Mouse (Mus musculus) intestine, embryonic 14.5 days (tissue): ENCODE data around the gene Cd27. TPM values are rescaled to one million over a fixed set of nuclear protein-coding genes. Genes with fewer than 3 reads are reported as not detected.

ENCODE experiments used
- ATAC-seq: fragments of 200-750 bp; cut with Nextera tagmentation; replicated peaks from 2 replicates; pipeline ENCODE4 v1.8.0; 2017; ENCODE audit warnings: low read depth, moderate number of reproducible peaks, moderate TSS enrichment, moderate library complexity; ENCODE audit not compliant: low FRiP score, low TSS enrichment
- DNase-seq: peaks from one replicate; pipeline ENCODE4 v3.0.0-alpha.2; 2018; ENCODE audit warnings: low spot score
- H3K27ac ChIP-seq: fragments of 300-500 bp; sonication (generic); 2 replicates; pipeline ENCODE4 v1.5.1; 2014; ENCODE audit warnings: low read depth, mild to moderate bottlenecking, control low read depth
- H3K27me3 ChIP-seq: fragments of 300-500 bp; sonication (generic); replicated peaks from 2 replicates; pipeline ENCODE4 v1.6.1; 2014; ENCODE audit warnings: low read length, control low read depth; ENCODE audit not compliant: control insufficient read depth, insufficient read depth
- H3K36me3 ChIP-seq: fragments of 300-500 bp; sonication (generic); 2 replicates; pipeline ENCODE4 v1.6.1; 2014; ENCODE audit warnings: low read length, control low read depth; ENCODE audit not compliant: control insufficient read depth, insufficient read depth
- H3K4me1 ChIP-seq: fragments of 300-500 bp; sonication (generic); replicated peaks from 2 replicates; pipeline ENCODE4 v1.6.1; 2014; ENCODE audit warnings: low read length, control low read depth, mixed read lengths; ENCODE audit not compliant: control insufficient read depth, insufficient read depth
- H3K4me2 ChIP-seq: fragments of 300-500 bp; sonication (generic); 2 replicates; pipeline ENCODE4 v1.6.1; 2014; ENCODE audit warnings: low read length
- H3K4me3 ChIP-seq: fragments of 300-500 bp; sonication (generic); 2 replicates; pipeline ENCODE4 v1.5.1; 2014; ENCODE audit warnings: low read depth, low read length, control low read depth, mixed read lengths
- H3K9ac ChIP-seq: fragments of 300-500 bp; sonication (generic); 2 replicates; pipeline ENCODE4 v1.6.1; 2014; ENCODE audit warnings: mild to moderate bottlenecking, low read length
- H3K9me3 ChIP-seq: fragments of 300-500 bp; sonication (generic); 2 replicates; pipeline ENCODE4 v1.6.1; 2016; ENCODE audit warnings: low read length, control low read depth; ENCODE audit not compliant: control insufficient read depth
- WGBS: fragments of 180-500 bp; shearing (Covaris S2); extraction: QIAGEN DNeasy Blood & Tissue Kit; methylation state at CpG from one replicate; pipeline ENCODE4 v1.1.7; 2014; 5-methylcytosine and 5-hydroxymethylcytosine counted together
- polyA plus RNA-seq: library from polyadenylated mRNA; unstranded; fragments of >200 nt; fragmentation: Nextera tagmentation; extraction: Ambion mirVana; gene quantifications from 2 replicates; pipeline ENCODE4 v1.2.1, GENCODE M21; 2014

Gene Cd27
- polyA plus RNA-seq, 1 experiment from 2014 or later, result 1.4 TPM

DNA sequence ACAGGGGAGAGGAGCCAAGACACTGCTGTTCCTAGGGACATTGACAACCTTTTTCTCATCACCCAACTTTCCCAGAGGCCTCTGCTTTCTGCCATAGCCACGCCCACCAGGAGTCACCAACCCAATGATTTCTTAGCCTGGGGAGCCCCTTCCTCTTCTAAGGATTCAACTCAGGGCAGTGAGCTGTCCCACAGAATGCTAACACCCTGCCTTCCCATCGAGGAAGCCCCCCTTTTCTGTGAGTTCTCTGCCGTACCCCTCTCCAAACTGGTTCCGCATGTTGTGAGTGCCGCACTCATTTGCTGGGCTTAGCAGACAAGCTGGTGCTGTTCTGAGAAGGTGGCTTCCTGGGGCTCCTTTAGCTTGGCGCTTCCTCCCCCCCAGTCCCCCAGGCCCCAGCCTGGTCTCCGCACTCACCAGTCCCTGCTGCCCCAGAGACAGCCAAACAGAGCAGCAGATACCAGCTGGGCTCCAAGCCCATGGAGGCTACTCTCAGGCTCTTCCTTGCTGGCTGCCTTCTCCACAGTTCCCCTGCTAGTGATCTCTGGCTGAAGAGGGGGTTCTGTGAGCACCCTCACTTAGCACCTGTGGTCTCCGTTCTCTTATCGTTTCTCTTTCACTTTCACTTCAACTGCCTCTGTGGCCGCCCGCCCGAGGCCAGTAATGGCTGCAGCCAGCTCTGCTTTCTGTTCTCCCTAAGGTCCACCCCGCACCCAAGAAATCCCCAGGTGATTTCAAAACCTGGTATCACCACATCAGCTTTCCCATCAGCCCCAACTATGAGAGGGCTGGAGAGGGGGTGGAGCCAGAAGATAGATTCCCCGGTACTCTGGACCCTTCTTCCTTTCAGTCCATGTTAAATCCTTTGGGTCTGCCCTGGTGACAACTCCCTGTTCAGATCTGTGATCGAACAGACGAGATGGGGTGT, 5.4 kb downstream of the Cd27 start, which contains the start of gene Tapbpl:
Tapbpl (minus strand) TSS at position 744 of the 928 bp plus-strand sequence.
- WGBS, result 8% methylated on average over 16 of the region's 16 CpGs
- H3K36me3 ChIP-seq, result no peaks in the 10 kb centered on the region
- H3K9me3 ChIP-seq, result no peaks in the 10 kb centered on the region
- ATAC-seq (peak; percentile 66), DNase-seq (peak; percentile 73)
- peak within 1 kb of the TSS; percentile 97 for H3K4me2 ChIP-seq
- peaks cover 8% of the 10 kb centered on the region; the same call in 1 of the 2 replicates for H3K4me1 ChIP-seq
- peak within 1 kb of the TSS; percentile 74 for H3K9ac ChIP-seq
- peak within 1 kb of the TSS; percentile 52 for H3K4me3 ChIP-seq
- H3K27ac ChIP-seq, result peak within 1 kb of the TSS; percentile 75
- H3K27me3 ChIP-seq, result no peaks in the 10 kb centered on the region

GRCm38 (mm10) chr6:125230571-125230970, 6.2 kb downstream of the Cd27 start:
- ATAC-seq, result no peak
- H3K27ac ChIP-seq, result no peak overlapping the region
- no peak overlapping the region for H3K4me3 ChIP-seq
- no peaks in the 10 kb centered on the region for H3K36me3 ChIP-seq
- H3K9me3 ChIP-seq, result no peaks in the 10 kb centered on the region
- H3K4me1 ChIP-seq, result peaks cover 8% of the 10 kb centered on the region; the same call in 1 of the 2 replicates
- no peak overlapping the region for H3K9ac ChIP-seq
- H3K4me2 ChIP-seq, result peak overlapping the region; percentile 97; the same call in 1 of the 2 replicates
- DNase-seq, result no peak
- 65% methylated on average over 9 of the region's 9 CpGs for WGBS
- H3K27me3 ChIP-seq, result no peaks in the 10 kb centered on the region

GRCm38 (mm10) chr6:125225518-125226115, 11.2 kb downstream of the Cd27 start:
- DNase-seq (no peak), ATAC-seq (no peak)
- Histone ChIP-seq H3K4me2 (no peak overlapping the region), H3K27me3 (no peaks in the 10 kb centered on the region), H3K27ac (no peak overlapping the region), H3K36me3 (no peaks in the 10 kb centered on the region), H3K4me1 (no peaks in the 10 kb centered on the region; the same call in 1 of the 2 replicates), H3K9ac (no peak overlapping the region), H3K9me3 (no peaks in the 10 kb centered on the region), H3K4me3 (no peak overlapping the region)
- WGBS, result 77% methylated on average over 5 of the region's 5 CpGs

DNA sequence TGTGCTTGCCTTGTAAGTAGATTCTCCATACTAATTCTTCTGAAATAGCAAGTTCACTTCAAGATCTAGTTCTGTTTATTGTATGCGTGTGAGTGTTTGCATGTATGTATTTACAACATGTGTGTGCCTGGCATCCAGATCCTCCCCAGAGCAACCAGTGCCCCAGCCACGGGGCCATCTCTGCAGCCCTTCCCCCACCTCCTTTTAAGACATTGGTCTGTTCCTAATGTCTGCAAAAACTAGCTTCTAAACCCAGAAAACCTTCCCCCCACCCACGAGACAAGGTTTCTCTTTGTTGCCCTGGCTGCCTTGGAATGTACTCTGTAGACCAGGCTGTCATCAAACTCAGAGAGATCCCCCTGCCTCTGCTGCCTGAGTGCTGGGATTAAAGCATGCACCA, 14.2 kb downstream of the Cd27 start:
- 77% methylated on average over 3 of the region's 3 CpGs for whole genome bisulfite sequencing
- Histone ChIP-seq H3K9ac (no peak overlapping the region), H3K4me3 (no peak overlapping the region), H3K36me3 (no peaks in the 10 kb centered on the region), H3K4me2 (no peak overlapping the region), H3K4me1 (no peaks in the 10 kb centered on the region), H3K27ac (no peak overlapping the region), H3K9me3 (no peaks in the 10 kb centered on the region), H3K27me3 (no peaks in the 10 kb centered on the region)
- ATAC-seq, result no peak
- no peak for DNase-seq

DNA sequence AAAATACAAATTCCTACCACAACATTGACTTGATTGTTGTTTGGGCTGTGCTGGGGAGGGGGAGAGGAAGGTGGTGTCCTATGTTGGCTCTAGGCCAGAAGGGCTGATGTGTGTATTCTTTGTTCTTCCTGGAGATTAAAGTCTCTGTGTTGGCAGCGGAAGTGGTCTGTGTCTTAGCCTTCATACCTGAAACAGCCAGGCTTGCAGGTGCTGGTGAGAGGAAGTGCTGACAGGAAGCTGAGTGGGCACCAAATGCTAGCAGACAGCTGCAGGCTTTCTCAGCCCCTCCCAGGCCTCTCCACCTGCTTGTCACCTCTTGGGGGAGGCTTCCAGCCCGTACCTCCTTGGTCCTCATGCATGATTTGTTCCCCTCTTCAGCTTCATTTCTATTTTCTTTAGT, 14.7 kb downstream of the Cd27 start:
- WGBS, result 49% methylated on average over 2 of the region's 2 CpGs
- H3K9me3 ChIP-seq, result no peaks in the 10 kb centered on the region
- no peak for DNase-seq
- H3K36me3 ChIP-seq, result no peaks in the 10 kb centered on the region
- no peak overlapping the region for H3K9ac ChIP-seq
- ATAC-seq, result no peak
- H3K27me3 ChIP-seq, result no peaks in the 10 kb centered on the region
- H3K4me2 ChIP-seq, result no peak overlapping the region
- H3K4me3 ChIP-seq, result no peak overlapping the region
- no peaks in the 10 kb centered on the region for H3K4me1 ChIP-seq
- H3K27ac ChIP-seq, result no peak overlapping the region

DNA sequence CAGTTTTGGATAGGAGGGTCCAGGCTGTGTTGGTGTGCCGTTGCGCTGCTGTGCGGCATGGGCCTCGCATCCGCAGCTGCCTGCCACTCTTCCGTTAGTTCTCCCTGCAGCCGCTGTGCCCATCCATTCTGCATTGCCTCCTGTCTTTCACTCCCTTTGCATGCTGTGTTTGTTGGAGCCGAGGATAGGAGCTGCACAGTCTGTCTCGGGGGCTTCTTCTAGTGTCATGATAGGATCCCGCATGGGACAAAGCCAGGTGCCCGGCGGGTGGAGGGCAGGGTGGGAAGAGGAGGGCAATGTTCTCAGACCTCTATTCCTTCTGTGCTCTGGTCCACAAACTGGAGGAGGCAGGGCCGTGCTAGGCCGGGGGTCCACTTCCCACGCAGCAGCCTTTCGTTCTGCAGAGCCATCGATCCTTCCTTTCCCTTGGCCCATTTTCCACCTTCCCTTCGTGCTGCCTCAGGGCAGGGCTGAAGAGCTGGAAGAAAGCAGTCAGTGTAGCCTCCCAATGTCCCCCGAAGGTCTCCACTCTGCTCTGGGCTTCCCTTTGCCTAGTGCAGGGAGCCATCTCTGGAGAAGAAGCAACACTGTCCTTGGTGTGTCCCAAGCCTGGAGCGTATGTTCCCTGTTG, 15.6 kb downstream of the Cd27 start:
- Histone ChIP-seq H3K27me3 (peaks cover 3% of the 10 kb centered on the region), H3K27ac (no peak overlapping the region), H3K9ac (no peak overlapping the region), H3K36me3 (no peaks in the 10 kb centered on the region), H3K4me2 (no peak overlapping the region), H3K4me3 (no peak overlapping the region), H3K9me3 (no peaks in the 10 kb centered on the region), H3K4me1 (no peaks in the 10 kb centered on the region; the same call in 1 of the 2 replicates)
- DNase-seq, result no peak
- no peak for ATAC-seq
- WGBS, result 91% methylated on average over 20 of the region's 20 CpGs

DNA sequence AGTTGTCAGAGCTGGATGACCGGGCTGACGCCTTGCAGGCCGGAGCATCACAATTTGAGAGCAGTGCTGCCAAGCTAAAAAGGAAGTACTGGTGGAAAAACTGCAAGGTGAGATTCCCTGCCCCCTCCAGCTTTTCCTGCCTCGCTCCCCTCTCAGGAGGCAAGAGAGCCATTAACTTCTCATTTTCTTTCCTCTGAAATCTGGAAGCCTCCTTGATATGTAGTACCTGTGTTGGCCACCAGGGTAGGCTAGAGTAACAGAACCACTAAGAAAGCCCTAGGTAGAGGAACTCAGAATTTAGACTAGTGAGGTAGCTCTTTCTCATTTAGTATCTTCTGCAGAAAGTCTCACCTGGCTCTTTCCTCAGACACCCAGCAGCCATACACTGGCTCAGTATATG, 17.8 kb downstream of the Cd27 start:
- WGBS, result 76% methylated on average over 4 of the region's 4 CpGs
- no peak overlapping the region for H3K27ac ChIP-seq
- no peak overlapping the region for H3K4me3 ChIP-seq
- no peaks in the 10 kb centered on the region for H3K9me3 ChIP-seq
- H3K4me1 ChIP-seq, result no peaks in the 10 kb centered on the region; the same call in 1 of the 2 replicates
- no peak for ATAC-seq
- no peak for DNase-seq
- no peaks in the 10 kb centered on the region for H3K36me3 ChIP-seq
- no peak overlapping the region for H3K4me2 ChIP-seq
- H3K9ac ChIP-seq, result no peak overlapping the region
- peaks cover 3% of the 10 kb centered on the region for H3K27me3 ChIP-seq

- Histone ChIP-seq H3K9ac (no peak overlapping the region), H3K9me3 (no peaks in the 10 kb centered on the region), H3K4me2 (no peak overlapping the region), H3K4me1 (no peaks in the 10 kb centered on the region; the same call in 1 of the 2 replicates), H3K27me3 (peaks cover 11% of the 10 kb centered on the region), H3K4me3 (no peak overlapping the region), H3K27ac (no peak overlapping the region), H3K36me3 (no peaks in the 10 kb centered on the region)
- ATAC-seq, result no peak
- WGBS, result 86% methylated on average over 11 of the region's 11 CpGs
- no peak for DNase-seq
Observed at GRCm38 (mm10) chr6:125217899-125218298, 18.9 kb downstream of the Cd27 start.
